ENCODE assay signal across 7 mouse cellular contexts in genomic region chr8:76972947-76973552, GRCm38 (mm10).
DNase-seq lines count a peak whose midpoint lies in the region; ATAC-seq and TF ChIP-seq lines count a peak whose summit lies in the region.

No protein-coding gene starts in this region.

- no peak overlapping the region for H3K9ac ChIP-seq in heart, embryonic 13.5 days

- H3K9me3 ChIP-seq in heart, embryonic 13.5 days: no peaks in the 10 kb centered on the region

- intact Hi-C loops in left cerebral cortex, postnatal 14 days (cut with DNase I): no loop called here

- WGBS in heart, embryonic 13.5 days: 54% methylated on average over 8 of the region's 8 CpGs
- WGBS in thymus, adult 2 months: 77% methylated on average over 8 of the region's 8 CpGs

- no peak overlapping the region for H3K4me2 ChIP-seq in heart, embryonic 13.5 days

- H3K27me3 ChIP-seq in heart, embryonic 13.5 days (replicated peaks): no peaks in the 10 kb centered on the region
- no peaks in the 10 kb centered on the region for H3K27me3 ChIP-seq in thymus, adult 2 months (ENCODE audit: control insufficient read depth, insufficient read depth, low read length)

- H3K4me1 ChIP-seq in heart, embryonic 13.5 days: peaks cover 17% of the 10 kb centered on the region
- no peaks in the 10 kb centered on the region for H3K4me1 ChIP-seq in thymus, adult 2 months (replicated peaks; ENCODE audit: control insufficient read depth, insufficient read depth, low read length)

- H3K27ac ChIP-seq in heart, embryonic 13.5 days (replicated peaks): peak overlapping the region; percentile 34; the same call in 1 of the 2 replicates
- H3K27ac ChIP-seq in thymus, adult 2 months (ENCODE audit: control insufficient read depth, insufficient read depth, low read length): no peak overlapping the region

- no peaks in the 10 kb centered on the region for H3K36me3 ChIP-seq in heart, embryonic 13.5 days
- no peaks in the 10 kb centered on the region for H3K36me3 ChIP-seq in thymus, adult 2 months (ENCODE audit: control insufficient read depth, insufficient read depth, low read length)

- ATAC-seq in heart, embryonic 13.5 days (ENCODE audit: extremely low read depth, insufficient number of reproducible peaks, low FRiP score, low TSS enrichment): no peak

- no peak for TF ChIP-seq CTCF in thymus, adult 2 months (IDR thresholded peaks at IDR 0.05; ENCODE audit: borderline replicate concordance, control insufficient read depth, extremely low read depth, insufficient read depth, low read length, poor library complexity)

- H3K4me3 ChIP-seq in heart, embryonic 13.5 days: no peak overlapping the region
- no peak overlapping the region for H3K4me3 ChIP-seq in thymus, adult 2 months (ENCODE audit: control insufficient read depth, insufficient read depth, low read length)

- DNase-seq in left cerebral cortex, postnatal 14 days (ENCODE audit: low spot score in 2 of 2): peak; percentile 11 to 47
- no peak for DNase-seq in left cerebral cortex, adult 8-10 months (ENCODE audit: low spot score in 2 of 2)
- peak; percentile 46 for DNase-seq in cerebellum, adult 8-10 months
- DNase-seq in lung, postnatal 14 days: peak; percentile 71
- DNase-seq in thymus, adult 2 months: no peak
- DNase-seq in spleen, adult 12 weeks (ENCODE audit: low spot score): no peak

- TF ChIP-seq POLR2A in thymus, adult 2 months (IDR thresholded peaks at IDR 0.05; ENCODE audit: control insufficient read depth, extremely low read depth, insufficient read depth, low read length, poor library complexity): no peak

Comparison
In these comparisons a context has a peak if more than half of its experiments do, and no peak if none do; other contexts are left out.
1. DNase-seq: peak in left cerebral cortex, postnatal 14 days (2 of 2), cerebellum, adult 8-10 months (single experiment) and lung, postnatal 14 days (single experiment); none in left cerebral cortex, adult 8-10 months (0 of 2), thymus, adult 2 months (single experiment) and spleen, adult 12 weeks (single experiment).